In the genomic region with DNA sequence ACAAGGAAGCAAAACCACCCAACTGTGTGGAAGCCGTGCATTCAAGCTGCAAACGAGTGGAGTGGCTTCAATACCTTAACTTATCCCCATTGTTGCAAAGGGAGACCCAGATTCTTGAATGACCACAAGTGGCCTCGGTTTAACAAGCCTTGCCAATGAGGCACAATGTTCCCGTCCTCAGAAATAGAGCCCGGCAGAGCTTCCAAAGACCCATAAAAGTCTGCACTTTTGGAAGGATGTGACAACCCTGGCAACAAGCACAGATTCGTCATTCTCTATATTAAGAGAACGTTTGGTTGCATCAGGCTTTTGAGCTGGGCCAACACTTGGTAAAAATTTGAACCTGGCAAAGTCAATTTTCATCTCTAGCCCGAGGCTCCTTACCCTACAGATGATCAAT, we compare ENCODE assay signal across 14 mouse cellular contexts.
DNase-seq lines count a peak whose midpoint lies in the region.
"Had no signal": no experiment of that assay in that cellular context is flagged by ENCODE, and none has a peak within 500 bp of the region (broad histone marks: within the 10 kb centered on the region; RNA-seq: fewer than 3 reads in every experiment).

No protein-coding gene starts in this region.

- intact Hi-C loops in left cerebral cortex, postnatal 10 days (cut with DNase I): no loop called here

- peak; percentile 27 for DNase-seq in adrenal gland, postnatal 36 days
- no peak for DNase-seq in adrenal gland, adult 8-10 months
- peak; percentile 3 for DNase-seq in right cerebral cortex, adult 18-20 months
- DNase-seq in right cerebral cortex, postnatal 10 days (ENCODE audit: low spot score in 2 of 2): no peak
- peak; percentile 66 to 68 for DNase-seq in gastrocnemius, adult 8-10 months (ENCODE audit: low spot score in 2 of 2)
- DNase-seq in skeletal muscle tissue, adult 2 months (ENCODE audit: low read depth, low spot score): peak; percentile 91
- DNase-seq in cerebellum, postnatal 10 days: no peak
- no peak for DNase-seq in left cerebral cortex, postnatal 10 days (ENCODE audit: extremely low spot score in 1 of 2, low spot score in 2 of 2)
- DNase-seq: cerebellum, adult 8-10 months; cerebellum, postnatal 36 days; kidney, adult 9 months; kidney, postnatal 10 days; layer of hippocampus, postnatal 36 days; lung, postnatal 36 days had no signal

Comparison
In these comparisons a context has a peak if more than half of its experiments do, and no peak if none do; other contexts are left out.
1. DNase-seq: peak in adrenal gland, postnatal 36 days (2 of 2), right cerebral cortex, adult 18-20 months (single experiment), gastrocnemius, adult 8-10 months (2 of 2) and skeletal muscle tissue, adult 2 months (single experiment); none in adrenal gland, adult 8-10 months (single experiment), right cerebral cortex, postnatal 10 days (0 of 2), cerebellum, postnatal 10 days (0 of 2) and left cerebral cortex, postnatal 10 days (0 of 2).